Mouse (Mus musculus) liver, embryonic 13.5 days (tissue): ENCODE measurements at regions not wholly inside any gene's neighbourhood (a gene's known extent, or its start where the extent isn't known, plus 50 kb on each side); places are given as distances from the start of the nearest gene placed in this dataset.

Experiments
- ATAC-seq: fragments of 200-750 bp; cut with Nextera tagmentation; 2 replicates; pipeline ENCODE4 v1.8.0; 2017; ENCODE audit warnings: low read depth, mild to moderate bottlenecking, moderate number of reproducible peaks, moderate library complexity
- DNase-seq: peaks from one replicate; pipeline ENCODE4 v3.0.0; 2022
- H3K27ac ChIP-seq: fragments of 300-500 bp; sonication (generic); 2 replicates; pipeline ENCODE4 v1.5.1; 2015; ENCODE audit warnings: moderate library complexity, mild to moderate bottlenecking, inconsistent platforms
- H3K27me3 ChIP-seq: fragments of 300-500 bp; sonication (generic); 2 replicates; pipeline ENCODE4 v1.6.1; 2015; ENCODE audit warnings: mild to moderate bottlenecking, inconsistent platforms
- H3K36me3 ChIP-seq: fragments of 300-500 bp; sonication (generic); 2 replicates; pipeline ENCODE4 v1.6.1; 2015; ENCODE audit warnings: mild to moderate bottlenecking, inconsistent platforms
- H3K4me1 ChIP-seq: fragments of 300-500 bp; sonication (generic); replicated peaks from 2 replicates; pipeline ENCODE4 v1.6.1; 2015; ENCODE audit warnings: inconsistent platforms
- H3K4me2 ChIP-seq: fragments of 300-500 bp; sonication (generic); 2 replicates; pipeline ENCODE4 v1.6.1; 2015; ENCODE audit warnings: inconsistent platforms, mild to moderate bottlenecking, moderate library complexity
- H3K4me3 ChIP-seq: fragments of 300-500 bp; sonication (generic); replicated peaks from 2 replicates; pipeline ENCODE4 v1.5.1; 2015; ENCODE audit warnings: mild to moderate bottlenecking, inconsistent platforms
- H3K9ac ChIP-seq: fragments of 300-500 bp; sonication (generic); 2 replicates; pipeline ENCODE4 v1.6.1; 2015; ENCODE audit warnings: mild to moderate bottlenecking, inconsistent platforms
- H3K9me3 ChIP-seq: fragments of 300-500 bp; sonication (generic); replicated peaks from 2 replicates; pipeline ENCODE4 v1.6.1; 2016; ENCODE audit warnings: inconsistent platforms
- WGBS: fragments of 180-500 bp; shearing (Covaris S2); methylation state at CpG from one replicate; pipeline ENCODE4 v1.1.7; 2015; ENCODE audit not compliant: insufficient replicate concordance; 5-methylcytosine and 5-hydroxymethylcytosine counted together

DNA sequence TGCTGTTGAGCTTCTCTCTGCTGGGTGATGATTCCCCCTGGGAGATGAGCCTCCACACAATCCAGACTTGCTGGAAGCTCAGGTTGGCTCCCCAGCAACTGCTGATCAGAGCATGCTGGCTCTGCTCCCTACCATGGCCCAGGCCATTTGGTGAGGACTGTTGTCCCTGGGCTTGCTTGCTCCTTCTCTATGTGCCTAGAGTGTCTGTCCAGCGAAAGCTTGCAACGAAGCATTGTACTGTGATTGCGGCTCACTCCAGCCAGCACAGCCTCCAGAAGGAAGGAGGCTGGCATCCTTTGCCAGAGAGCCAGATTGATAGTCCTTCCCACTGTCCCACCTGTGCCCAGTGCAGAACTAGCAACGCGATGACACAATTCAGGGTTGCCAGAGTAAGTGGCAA is 295.1 kb upstream of the Npvf start:
- no peak overlapping the region for H3K27ac ChIP-seq
- H3K36me3 ChIP-seq, result no peaks in the 10 kb centered on the region
- ATAC-seq (no peak), DNase-seq (no peak)
- H3K9ac ChIP-seq, result no peak overlapping the region
- H3K9me3 ChIP-seq, result no peaks in the 10 kb centered on the region
- 74% methylated on average over 5 of the region's 5 CpGs for WGBS
- H3K27me3 ChIP-seq, result no peaks in the 10 kb centered on the region
- H3K4me2 ChIP-seq, result no peak overlapping the region
- H3K4me3 ChIP-seq, result no peak overlapping the region
- no peaks in the 10 kb centered on the region for H3K4me1 ChIP-seq

DNA sequence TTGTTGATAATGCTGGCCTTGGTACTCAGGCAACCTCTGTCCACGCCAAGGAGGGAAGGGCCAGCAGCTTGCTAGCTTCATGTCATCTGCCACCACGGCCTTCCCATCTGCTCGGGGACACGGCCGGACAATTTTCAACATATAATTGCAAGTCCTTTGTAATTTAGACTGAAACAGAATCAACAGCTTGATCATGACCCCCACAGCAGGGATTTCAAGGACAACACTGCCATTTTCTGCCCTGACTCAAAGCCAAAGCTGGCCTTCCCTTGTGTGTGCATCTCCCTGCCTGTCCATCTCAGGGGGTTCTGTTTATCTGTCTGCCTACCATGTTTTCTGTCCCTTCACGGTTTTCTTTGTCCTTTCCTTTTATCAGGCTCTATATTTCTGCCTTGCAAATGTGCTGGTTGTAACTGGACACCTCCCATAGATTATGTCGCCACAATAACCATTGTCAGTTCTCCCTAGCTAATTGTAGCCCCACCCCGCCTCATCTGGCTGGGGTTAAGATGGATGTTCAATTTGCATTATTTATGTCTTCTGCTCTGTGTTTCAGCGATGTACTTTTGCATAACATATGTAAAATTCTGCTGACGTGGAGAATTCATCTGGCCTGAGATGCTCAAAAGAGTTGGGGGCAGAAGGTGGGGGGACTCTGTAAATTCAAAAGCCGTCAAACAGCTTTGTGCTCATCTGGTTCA is 295.8 kb upstream of the Npvf start:
- H3K36me3 ChIP-seq, result no peaks in the 10 kb centered on the region
- H3K4me3 ChIP-seq, result no peak overlapping the region
- no peak overlapping the region for H3K4me2 ChIP-seq
- 61% methylated on average over 11 of the region's 11 CpGs for WGBS
- H3K4me1 ChIP-seq, result no peaks in the 10 kb centered on the region
- H3K27me3 ChIP-seq, result no peaks in the 10 kb centered on the region
- ATAC-seq (no peak), DNase-seq (no peak)
- no peaks in the 10 kb centered on the region for H3K9me3 ChIP-seq
- H3K9ac ChIP-seq, result no peak overlapping the region
- no peak overlapping the region for H3K27ac ChIP-seq

DNA sequence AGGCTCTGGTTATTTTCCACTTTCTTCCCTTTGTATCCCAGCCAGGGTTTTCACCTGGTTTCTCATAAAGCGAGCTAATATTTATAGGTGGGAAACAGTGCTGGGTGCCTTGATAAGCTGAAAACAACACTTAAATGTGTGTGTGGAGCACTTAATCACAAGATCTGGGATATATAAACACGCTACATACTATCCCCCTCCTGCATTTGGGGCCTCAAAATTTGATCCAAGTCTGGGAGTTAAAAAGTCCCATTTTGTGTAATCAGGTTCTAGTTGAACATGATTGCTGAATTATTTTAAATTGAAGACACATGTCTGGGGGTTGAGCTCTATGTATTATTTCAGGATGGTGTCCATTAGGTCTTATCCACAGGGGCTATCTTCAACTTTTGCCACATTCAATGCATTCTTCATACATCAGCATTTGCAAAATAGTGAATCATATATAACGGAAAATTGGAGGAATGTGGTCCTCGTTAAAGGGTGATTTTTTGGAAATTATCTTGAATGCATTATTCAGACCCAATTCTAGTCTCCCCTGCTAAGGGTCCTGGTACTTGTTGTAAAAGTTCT is 303.2 kb upstream of the Npvf start:
- Histone ChIP-seq H3K9me3 (no peaks in the 10 kb centered on the region), H3K27ac (no peak overlapping the region), H3K36me3 (no peaks in the 10 kb centered on the region), H3K4me2 (no peak overlapping the region), H3K27me3 (no peaks in the 10 kb centered on the region), H3K4me3 (no peak overlapping the region), H3K9ac (no peak overlapping the region), H3K4me1 (no peaks in the 10 kb centered on the region)
- DNase-seq, result no peak
- ATAC-seq, result no peak
- 67% methylated on average over 4 of the region's 4 CpGs for WGBS

DNA sequence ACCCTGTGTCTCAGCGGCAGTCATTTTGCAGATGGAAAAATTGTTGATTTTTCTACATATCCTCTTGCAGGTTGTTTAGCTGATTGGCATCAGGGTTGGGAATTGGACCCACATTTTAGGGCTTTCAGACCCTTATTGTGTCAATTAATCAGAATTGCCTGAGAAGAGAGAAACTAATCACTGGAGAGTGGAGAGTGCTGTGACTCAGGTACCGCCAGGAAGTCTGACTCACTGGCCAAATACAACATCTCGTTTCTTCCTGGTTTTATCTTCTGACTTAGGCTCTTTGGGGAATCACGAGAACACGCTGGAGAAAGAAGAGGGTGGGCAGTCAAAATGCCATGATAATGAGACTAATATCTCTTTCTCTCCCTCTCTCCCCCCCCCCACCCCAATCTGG is 306.1 kb upstream of the Npvf start:
- WGBS, result 44% methylated on average over 5 of the region's 5 CpGs
- no peaks in the 10 kb centered on the region for H3K36me3 ChIP-seq
- no peaks in the 10 kb centered on the region for H3K27me3 ChIP-seq
- H3K4me3 ChIP-seq, result no peak overlapping the region
- no peaks in the 10 kb centered on the region for H3K9me3 ChIP-seq
- no peak overlapping the region for H3K4me2 ChIP-seq
- no peak overlapping the region for H3K27ac ChIP-seq
- DNase-seq, result no peak
- ATAC-seq, result no peak
- H3K4me1 ChIP-seq, result no peaks in the 10 kb centered on the region
- H3K9ac ChIP-seq, result no peak overlapping the region

DNA sequence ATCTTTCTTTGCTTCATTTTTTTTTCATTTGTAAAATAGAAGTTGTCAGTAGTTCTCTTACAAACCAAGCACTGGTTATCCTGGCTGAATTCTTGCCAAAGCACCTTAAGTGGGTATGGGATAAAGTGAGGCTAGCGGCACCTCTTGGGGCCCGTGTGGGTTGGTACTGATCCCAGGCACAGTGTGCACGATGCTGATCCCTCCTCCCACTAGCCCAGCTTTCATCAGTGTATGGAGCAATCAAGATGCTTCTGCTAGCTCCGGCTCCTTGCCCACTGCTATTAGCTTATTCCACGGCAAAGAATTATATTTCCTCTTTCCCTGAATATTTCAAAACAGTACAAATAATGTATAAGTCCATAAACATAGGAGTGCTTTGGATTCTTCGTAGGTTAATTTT is 307.4 kb upstream of the Npvf start:
- Histone ChIP-seq H3K4me1 (no peaks in the 10 kb centered on the region), H3K9ac (no peak overlapping the region), H3K4me3 (no peak overlapping the region), H3K9me3 (no peaks in the 10 kb centered on the region), H3K4me2 (no peak overlapping the region), H3K36me3 (no peaks in the 10 kb centered on the region), H3K27me3 (no peaks in the 10 kb centered on the region), H3K27ac (no peak overlapping the region)
- WGBS, result 61% methylated on average over 6 of the region's 6 CpGs
- no peak for ATAC-seq
- DNase-seq, result no peak

DNA sequence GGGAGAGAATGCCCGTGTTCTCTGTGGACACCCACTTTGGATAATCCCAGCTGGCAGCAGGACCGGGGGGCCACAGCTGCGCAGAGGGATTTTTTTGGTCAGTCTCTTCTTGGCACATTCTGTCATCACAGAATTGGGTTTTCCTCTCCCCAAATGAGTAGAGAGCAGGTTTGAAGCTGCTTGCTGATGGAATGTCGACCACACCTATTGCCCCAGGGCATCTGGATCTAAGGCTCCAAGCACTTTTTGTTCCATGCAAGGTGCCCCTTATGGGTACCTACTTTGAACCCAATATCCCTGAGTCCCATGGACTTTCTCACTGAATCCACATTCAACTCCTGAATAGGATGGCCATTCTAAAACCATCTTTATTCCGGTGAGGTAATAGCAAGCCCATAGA is 314.3 kb upstream of the Npvf start:
- Histone ChIP-seq H3K27me3 (no peaks in the 10 kb centered on the region), H3K36me3 (no peaks in the 10 kb centered on the region), H3K9ac (no peak overlapping the region), H3K4me1 (no peaks in the 10 kb centered on the region), H3K4me3 (no peak overlapping the region), H3K9me3 (no peaks in the 10 kb centered on the region), H3K27ac (no peak overlapping the region), H3K4me2 (no peak overlapping the region)
- no peak for DNase-seq
- ATAC-seq, result no peak
- 75% methylated on average over 5 of the region's 5 CpGs for WGBS

DNA sequence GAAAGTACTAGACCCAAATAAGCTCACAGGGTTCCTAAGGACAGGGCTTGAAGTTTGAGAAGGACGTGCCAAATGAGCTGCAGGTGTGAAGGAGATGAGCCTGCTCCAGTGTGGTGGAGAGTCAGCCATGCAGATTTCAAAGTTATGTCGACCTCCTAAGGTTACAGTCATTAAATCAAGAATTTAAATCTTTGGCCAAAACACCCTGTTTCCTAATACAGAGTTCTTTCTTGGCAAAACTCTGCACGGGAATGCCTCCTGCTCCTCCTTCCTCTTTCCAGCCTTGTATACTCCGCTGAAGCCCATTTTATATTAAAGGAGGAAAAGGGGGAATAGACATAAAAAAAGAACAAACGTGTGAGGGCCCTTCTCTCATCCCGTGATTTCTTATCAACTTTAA is 315.1 kb upstream of the Npvf start:
- no peak for ATAC-seq

DNA sequence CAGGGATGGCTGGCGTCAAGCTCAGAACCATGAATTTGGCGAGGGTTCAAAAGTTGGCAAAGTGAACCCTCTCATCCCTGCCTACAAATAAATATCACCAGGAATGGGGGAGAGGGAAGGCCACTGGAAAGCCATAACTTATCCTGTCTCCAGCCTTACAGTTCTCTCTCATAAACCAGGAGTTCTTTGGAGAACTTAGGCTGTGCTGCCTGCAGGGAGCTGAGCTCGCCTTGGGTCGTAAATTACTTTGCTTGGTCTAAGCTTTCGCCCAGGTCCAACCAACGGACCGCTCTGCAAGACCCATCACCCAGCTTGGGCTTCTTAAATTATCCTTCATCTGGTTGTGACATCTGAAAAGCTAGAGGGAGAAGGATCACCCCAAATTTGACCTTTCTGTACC is 315.8 kb upstream of the Npvf start:
- no peaks in the 10 kb centered on the region for H3K4me1 ChIP-seq
- no peaks in the 10 kb centered on the region for H3K9me3 ChIP-seq
- 56% methylated on average over 7 of the region's 7 CpGs for WGBS
- H3K27me3 ChIP-seq, result no peaks in the 10 kb centered on the region
- H3K4me2 ChIP-seq, result no peak overlapping the region
- H3K36me3 ChIP-seq, result no peaks in the 10 kb centered on the region
- no peak overlapping the region for H3K9ac ChIP-seq
- DNase-seq (no peak), ATAC-seq (no peak)
- H3K4me3 ChIP-seq, result no peak overlapping the region
- H3K27ac ChIP-seq, result no peak overlapping the region

More for the DNA sequence above, 315.1 kb upstream of the Npvf start:
- Histone ChIP-seq H3K9me3 (no peaks in the 10 kb centered on the region), H3K9ac (no peak overlapping the region), H3K4me2 (no peak overlapping the region), H3K36me3 (no peaks in the 10 kb centered on the region), H3K27me3 (no peaks in the 10 kb centered on the region), H3K4me1 (no peaks in the 10 kb centered on the region), H3K27ac (no peak overlapping the region), H3K4me3 (no peak overlapping the region)
- DNase-seq, result no peak
- WGBS, result 37% methylated on average over 6 of the region's 6 CpGs

DNA sequence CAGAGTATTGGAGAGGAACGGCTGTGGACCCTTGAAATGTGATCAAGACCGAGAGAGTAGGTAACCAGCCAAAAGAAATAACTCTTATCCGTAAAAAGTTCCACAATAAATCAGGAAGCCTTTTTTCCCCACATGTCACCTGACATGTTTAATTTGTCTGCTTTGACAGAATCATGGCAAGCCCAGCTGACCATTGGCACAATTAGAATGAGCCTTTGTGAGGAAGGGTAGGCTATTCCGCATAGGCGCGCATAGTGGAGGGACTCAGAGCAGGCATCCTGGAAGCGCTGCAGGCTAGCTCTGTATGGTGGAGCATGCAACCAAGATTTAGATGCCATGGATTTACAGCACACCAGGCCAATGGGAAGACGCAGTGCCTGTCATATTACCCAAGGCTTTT is 316.5 kb upstream of the Npvf start:
- 78% methylated on average over 8 of the region's 8 CpGs for WGBS
- no peak overlapping the region for H3K4me3 ChIP-seq
- H3K4me1 ChIP-seq, result no peaks in the 10 kb centered on the region
- no peaks in the 10 kb centered on the region for H3K27me3 ChIP-seq
- no peak overlapping the region for H3K4me2 ChIP-seq
- H3K27ac ChIP-seq, result no peak overlapping the region
- H3K9me3 ChIP-seq, result no peaks in the 10 kb centered on the region
- DNase-seq (no peak), ATAC-seq (no peak)
- no peaks in the 10 kb centered on the region for H3K36me3 ChIP-seq
- H3K9ac ChIP-seq, result no peak overlapping the region

DNA sequence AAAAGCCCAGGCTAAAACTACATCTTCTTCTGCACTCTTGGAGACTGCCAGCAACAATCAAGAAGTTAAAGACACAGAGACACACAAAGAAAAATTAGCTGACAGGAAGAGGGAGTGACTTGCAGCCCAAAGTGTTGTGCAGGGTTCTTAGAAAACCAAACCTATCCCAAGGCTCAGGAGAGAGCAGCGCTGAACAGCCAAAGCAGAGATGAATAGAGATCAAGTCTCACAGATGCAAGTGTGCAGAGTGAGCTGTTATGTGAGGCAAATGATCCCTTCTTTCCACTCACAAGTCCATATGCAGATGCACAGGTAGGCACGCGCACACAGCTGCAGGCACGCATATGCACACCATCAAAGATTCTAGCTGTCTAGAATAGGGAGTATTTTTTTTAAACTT is 318.0 kb upstream of the Npvf start:
- ATAC-seq (no peak), DNase-seq (no peak)
- H3K9ac ChIP-seq, result no peak overlapping the region
- no peak overlapping the region for H3K27ac ChIP-seq
- no peak overlapping the region for H3K4me3 ChIP-seq
- no peaks in the 10 kb centered on the region for H3K4me1 ChIP-seq
- 92% methylated on average over 4 of the region's 4 CpGs for WGBS
- H3K9me3 ChIP-seq, result no peaks in the 10 kb centered on the region
- H3K27me3 ChIP-seq, result no peaks in the 10 kb centered on the region
- no peak overlapping the region for H3K4me2 ChIP-seq
- no peaks in the 10 kb centered on the region for H3K36me3 ChIP-seq

DNA sequence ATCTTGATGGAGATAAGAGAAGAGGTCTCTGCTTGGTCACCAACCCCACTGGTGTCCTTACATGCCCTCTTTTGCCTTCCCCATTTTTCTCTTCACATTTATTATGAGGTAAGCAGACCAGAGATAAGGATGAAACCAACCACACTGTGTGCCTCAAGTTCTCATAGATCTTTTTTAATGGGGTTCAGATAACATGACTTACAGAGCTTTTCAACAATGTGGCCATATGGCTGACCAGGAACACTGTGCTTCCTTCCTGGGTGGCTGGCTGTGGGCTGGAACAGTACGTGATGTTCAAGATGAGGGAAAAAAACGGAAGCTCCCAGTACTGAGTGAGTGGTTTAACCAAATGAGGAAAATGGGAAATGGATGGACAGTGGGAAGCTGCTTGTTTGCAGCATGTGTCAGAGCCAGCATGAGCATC is 319.0 kb upstream of the Npvf start:
- Histone ChIP-seq H3K4me1 (no peaks in the 10 kb centered on the region), H3K27ac (no peak overlapping the region), H3K9me3 (no peaks in the 10 kb centered on the region), H3K4me2 (no peak overlapping the region), H3K36me3 (no peaks in the 10 kb centered on the region), H3K4me3 (no peak overlapping the region), H3K27me3 (no peaks in the 10 kb centered on the region), H3K9ac (no peak overlapping the region)
- WGBS, result 27% methylated on average over 2 of the region's 2 CpGs
- DNase-seq, result no peak
- no peak for ATAC-seq

DNA sequence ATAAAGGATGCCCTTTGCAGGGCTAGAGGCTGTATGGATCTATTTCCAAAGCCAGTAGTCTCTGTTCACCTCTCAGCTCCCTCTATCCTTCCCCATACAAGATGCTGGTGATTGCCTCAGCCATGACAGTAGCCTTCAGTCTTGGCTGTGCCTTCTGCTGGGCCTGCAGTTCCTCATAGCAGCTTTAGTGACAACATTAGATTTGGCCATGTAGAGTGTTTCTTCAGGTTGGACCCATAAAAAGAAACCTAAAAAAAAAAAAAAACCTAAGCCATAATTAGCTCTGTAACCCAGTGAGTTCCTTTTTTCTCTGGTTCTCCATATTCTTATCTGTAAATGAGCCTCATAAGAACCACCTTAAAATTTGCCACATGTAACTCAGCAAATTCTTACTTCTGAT is 319.6 kb upstream of the Npvf start:
- H3K9ac ChIP-seq, result no peak overlapping the region
- no peak overlapping the region for H3K4me3 ChIP-seq
- H3K4me1 ChIP-seq, result no peaks in the 10 kb centered on the region
- DNase-seq (no peak), ATAC-seq (no peak)
- no peak overlapping the region for H3K27ac ChIP-seq
- no peak overlapping the region for H3K4me2 ChIP-seq
- H3K36me3 ChIP-seq, result no peaks in the 10 kb centered on the region
- no peaks in the 10 kb centered on the region for H3K27me3 ChIP-seq
- H3K9me3 ChIP-seq, result no peaks in the 10 kb centered on the region
